Mouse (Mus musculus) adrenal gland (tissue): ENCODE results near the gene Lrrn1.

Experiments used
- intact Hi-C: fragments of 180-260 bp; cut with DNase I; formaldehyde crosslinking; loops from one replicate; pipeline ENCODE4 v1.15.1; 2025
- long read RNA-seq, 2 experiments: library from polyadenylated mRNA; unstranded; transcript quantifications; one replicate each; pipeline ENCODE4 v2.0.0; 2020; ENCODE audit warnings: borderline replicate concordance in 1 of 2; ENCODE audit not compliant: insufficient replicate concordance in 1 of 2

The Lrrn1 gene
- long read RNA-seq, experiment 1, transcript Lrrn1-201 (2 exons, 3,700 nt) = major isoform, 5 of 11 reads
- long read RNA-seq, experiment 1, partial matches to known transcripts = 6 of 11 reads
- long read RNA-seq, experiment 1, other reads (novel, unspliced or antisense) = 0 of 11 reads
- long read RNA-seq, experiment 2, partial matches to known transcripts = 0 of 1 reads
- long read RNA-seq, experiment 2, other reads (novel, unspliced or antisense) = 1 of 1 reads

- intact Hi-C loops = no loop called here
These were observed at the start of gene Lrrn1 for GRCm38 (mm10) chr6:107528877-107529864. Lrrn1 (plus strand) TSS chr6:107529768.

DNA sequence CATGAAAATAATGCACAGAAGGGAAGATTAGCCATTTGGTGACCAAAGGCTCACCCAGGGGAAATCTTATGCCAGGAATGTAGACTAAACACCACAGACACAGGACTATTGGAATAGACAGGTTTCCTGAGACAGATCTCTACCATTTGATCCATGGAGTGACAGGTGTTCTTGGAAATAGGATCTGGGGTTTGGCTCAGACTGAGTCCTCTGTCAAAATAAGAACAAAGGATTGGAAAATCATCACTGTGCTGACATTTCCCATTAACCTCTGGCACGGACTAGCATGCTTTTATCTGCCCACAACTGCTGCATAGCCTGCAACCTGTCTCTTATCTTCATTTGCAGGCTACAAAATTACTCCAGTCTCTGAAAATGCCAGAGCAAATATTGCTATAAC, 35.1 kb upstream of the Lrrn1 start:
- intact Hi-C loops = no loop called here

DNA sequence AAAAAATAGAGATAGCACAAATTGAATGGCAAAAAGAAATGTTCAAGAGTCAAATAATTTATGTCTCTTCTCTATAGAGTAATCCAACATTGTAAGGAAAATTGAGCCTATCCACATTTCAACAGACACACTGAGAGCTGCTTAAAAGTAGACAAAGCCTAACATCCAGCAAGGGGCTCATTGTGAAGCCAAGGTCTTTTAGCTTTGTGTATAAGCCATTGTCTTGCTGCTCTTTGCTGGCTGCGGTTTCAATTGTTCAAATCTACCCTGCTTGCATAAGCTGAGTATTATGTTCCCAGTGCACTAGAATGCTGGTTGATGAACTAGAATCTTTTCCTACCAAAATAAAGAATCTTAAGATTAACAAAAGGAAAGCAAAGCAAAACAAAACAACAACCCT, 33.7 kb upstream of the Lrrn1 start:
- intact Hi-C loops = no loop called here

DNA sequence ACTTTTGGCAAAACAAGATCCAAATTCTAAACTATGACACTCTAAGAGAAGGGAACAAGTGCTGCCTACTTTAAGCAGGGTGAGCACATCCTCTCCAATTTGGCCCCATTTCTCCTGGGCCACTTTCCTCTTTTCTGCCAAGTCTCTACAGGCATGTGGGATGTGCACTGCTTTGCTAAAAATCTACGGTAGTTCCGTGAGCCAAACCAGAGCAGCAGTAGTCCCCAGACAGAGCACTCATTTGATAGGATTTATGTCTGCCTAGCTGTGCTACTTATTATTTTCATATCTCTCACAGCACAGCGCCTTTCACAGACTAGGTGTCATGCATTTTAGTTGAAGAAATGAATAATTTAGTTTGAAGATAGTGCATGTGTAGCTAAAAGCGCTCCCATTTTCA, 15.9 kb upstream of the Lrrn1 start:
- intact Hi-C loops = no loop called here

DNA sequence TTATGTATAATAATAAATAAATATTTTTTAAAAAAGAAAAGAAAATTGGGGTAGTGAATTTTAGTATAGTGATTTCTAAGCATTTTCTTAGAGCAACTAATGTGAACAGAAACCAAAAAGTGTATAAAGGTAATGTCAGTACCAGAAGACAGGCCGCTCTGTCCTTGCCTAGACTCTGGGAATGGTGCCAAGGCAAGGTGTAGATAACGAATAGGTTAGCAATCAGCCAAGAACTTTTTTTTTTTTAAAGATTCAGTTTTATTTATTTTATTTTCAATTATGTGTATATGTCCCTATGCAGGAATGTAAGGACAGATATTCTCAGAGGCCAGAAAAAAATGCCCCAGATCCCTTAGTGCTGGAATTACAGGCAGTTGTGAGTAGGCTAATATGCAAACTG, 5.6 kb upstream of the Lrrn1 start:
- intact Hi-C loops = no loop called here

- intact Hi-C loops = no loop called here
These were observed 403 bp downstream of the Lrrn1 start for GRCm38 (mm10) chr6:107529911-107530431.

GRCm38 (mm10) chr6:107530621-107531285, 1.2 kb downstream of the Lrrn1 start:
- intact Hi-C loops = no loop called here

DNA sequence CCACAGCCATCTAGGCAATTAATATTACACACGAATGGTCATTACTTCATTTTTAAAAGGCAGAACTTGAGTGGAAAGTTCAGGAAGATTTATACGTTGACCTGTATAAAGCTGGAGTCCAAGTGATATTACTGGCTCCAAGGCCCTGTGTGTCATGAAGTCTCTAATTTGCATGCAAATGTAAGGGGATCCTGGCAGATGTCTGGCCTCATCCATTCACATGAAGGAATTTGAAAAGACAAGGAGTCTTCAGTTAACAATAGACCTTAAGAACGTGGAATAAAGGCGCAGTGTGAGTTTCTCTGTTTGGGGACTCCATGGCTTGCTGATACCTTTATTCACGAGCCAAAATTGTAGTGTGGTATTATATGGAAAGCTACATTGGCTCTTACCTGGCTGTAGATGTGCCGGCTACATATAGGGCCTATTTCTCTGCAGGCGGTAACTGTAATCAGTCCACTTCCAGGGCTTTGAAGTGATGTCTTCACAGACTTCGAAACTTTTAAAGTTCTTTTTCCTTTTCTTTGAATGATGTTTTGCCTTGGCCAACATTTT, 2.0 kb downstream of the Lrrn1 start:
- intact Hi-C loops = no loop called here

DNA sequence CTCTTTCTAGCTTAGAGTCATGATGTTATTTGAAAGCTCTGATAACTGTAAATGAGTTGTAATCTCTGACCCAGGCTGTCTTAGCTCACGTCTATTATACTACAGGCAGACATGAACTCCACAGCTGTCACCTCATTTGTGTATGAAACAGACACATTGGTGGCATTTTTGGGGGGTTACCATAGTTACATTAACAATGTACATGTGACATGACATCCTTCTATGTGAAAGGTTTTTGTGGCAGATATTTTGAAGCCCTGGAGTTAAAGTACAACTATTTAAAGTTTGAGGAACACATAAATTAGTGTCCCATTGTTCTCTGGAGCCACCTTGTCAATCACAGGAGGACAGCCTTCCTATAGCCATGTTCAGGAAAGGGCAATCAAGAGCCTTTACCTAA, 5.0 kb downstream of the Lrrn1 start:
- intact Hi-C loops = no loop called here

DNA sequence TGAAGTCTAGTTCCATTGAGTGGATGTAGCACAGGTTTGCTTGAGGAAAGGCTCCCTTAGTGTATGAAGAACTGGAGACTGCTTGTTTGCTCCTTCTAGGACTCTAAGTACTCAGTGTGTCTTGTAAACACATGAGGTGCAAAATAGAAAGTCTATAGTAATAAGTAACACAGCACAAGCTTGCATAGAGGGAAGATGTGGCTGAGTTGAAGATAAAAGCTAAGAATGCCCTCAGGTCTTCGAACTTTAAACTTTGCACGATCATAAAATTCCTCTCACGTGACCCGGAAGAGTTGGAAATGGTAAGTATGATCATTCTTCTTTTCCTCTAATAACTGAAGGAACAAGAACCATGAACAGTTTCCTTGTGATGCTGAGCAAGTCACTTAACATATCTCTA, 7.1 kb downstream of the Lrrn1 start:
- intact Hi-C loops = no loop called here

DNA sequence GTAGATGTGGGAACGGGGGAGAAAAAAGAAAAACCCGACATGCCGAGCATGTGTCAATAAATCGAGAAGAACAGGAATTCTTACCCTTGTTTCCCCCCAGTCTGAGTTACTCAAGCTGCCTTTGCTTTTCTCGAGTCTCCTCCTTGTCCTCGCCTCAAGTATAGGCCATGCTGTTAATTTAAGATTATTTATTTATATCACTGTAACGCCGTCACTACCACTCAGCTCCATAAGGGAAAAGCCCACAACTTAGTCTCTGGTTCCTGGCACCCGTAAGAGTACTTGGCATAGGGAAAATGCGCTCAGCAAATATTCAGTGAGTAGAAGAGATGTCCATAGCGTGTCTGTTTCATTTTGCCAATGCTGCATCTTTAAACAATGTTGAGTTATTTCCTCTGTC, 11.7 kb downstream of the Lrrn1 start:
- intact Hi-C loops = no loop called here

DNA sequence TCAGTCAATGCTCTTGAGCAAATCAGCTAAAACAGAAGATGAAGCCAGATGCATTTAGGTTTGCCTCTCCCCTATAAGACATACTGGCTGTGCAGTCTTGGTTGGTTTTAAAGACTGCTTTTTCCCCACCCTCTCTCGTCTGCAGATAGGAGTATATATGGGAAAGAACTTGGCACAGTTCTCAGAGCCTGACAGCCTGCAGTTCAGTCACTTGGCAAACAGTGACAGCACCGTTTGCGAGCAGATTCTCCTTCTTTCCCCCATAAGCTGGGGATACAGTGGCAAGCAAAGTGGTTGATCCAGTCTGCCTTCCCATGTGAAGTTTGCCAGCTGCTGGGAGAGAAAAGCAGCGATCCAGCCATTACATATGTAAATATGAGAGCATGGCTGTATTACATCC, 12.3 kb downstream of the Lrrn1 start:
- intact Hi-C loops = no loop called here

- intact Hi-C loops = no loop called here
These were observed 16.7 kb downstream of the Lrrn1 start for GRCm38 (mm10) chr6:107546272-107546671.

DNA sequence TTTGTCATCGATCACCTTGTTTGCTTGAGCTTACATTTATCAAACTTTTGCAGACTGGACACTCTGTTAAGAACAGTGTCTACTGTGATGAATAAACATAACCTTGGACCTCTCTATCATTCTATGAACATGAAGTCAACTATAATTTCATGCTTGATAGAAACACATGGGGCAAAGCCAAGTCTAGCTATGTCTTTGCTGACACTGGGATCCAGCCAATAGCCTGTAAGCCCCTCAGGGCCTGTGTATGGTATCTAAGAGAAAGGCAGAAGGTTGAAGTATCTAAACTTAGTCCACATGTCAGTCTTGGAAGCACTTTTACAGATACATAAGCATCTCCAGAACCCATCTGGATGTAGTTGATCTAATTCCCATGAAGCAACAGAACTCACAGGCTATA, 22.9 kb downstream of the Lrrn1 start:
- intact Hi-C loops = no loop called here

DNA sequence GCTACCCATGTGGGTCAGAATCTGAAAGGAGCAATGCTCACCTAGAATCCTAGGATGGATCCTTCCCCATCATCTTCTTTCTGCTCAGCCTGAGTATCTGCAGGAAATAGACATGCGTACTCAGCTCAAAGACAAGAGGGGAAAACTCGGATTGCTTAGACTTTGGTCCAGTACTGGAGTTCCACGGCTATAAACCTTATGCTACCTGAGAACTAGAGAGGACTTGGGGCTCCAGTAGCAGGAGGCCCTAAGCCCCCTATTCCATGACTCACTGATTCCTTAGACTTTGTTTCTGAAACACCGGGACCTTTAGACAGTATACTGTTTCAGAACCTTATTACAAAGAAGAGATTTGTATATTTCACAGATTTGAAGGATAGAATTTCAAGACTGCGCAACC, 25.8 kb downstream of the Lrrn1 start:
- intact Hi-C loops = no loop called here

DNA sequence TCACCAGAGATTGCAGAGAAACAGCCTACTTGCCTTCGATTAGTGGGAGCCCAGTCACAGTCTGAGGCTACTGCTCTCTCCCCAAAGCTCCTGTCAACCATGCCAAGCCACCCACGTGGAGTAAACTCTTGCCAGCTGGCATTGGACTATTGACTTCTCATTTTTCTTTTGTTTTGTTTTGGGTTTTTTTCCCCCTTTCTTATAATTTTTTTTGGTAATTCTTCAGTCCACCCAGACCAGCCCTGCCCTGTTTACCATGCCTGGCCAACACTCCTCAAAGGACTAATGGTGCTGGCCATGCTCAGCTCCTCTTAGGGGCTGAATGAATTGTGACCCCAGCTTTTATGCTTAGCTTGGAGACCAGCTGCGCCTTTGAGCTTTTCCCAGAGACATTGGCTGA, 27.4 kb downstream of the Lrrn1 start:
- intact Hi-C loops = no loop called here

DNA sequence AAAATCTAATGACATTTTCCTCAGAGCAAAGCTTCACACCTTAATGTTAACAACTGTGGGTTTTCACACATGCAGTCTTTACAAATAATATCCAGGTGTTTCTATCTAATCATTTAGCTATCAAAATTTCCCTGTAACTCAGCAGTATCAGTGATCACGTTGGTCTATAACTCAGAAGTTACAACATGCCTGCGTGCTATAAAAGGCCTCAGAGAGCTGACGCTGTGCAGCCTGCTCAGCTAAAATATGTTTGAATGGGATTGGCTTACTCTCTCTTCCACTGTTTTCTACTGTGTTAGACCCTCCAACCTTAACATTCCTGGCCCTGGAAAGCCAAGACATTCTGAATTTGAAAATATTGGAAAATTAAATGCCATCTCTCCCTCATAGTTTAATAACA, 28.2 kb downstream of the Lrrn1 start:
- intact Hi-C loops = no loop called here

DNA sequence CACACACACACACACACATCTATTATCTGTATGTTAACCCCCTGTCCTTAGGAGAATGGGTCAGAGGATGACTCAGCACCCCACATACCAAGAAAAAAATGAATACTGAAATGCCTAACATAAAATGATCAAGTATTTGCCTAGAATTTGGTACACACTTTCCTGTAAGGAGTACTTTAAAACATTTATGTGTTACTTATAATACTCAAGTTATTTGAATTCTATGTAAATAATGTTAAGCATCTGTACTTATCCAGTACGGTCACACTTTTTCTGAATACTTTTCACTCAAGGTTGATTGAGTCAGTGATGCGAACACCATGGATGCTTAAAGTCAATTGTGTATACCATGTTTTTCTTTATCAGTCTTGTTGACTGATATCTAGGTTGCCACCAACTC, 32.7 kb downstream of the Lrrn1 start:
- intact Hi-C loops = loop anchor here (10.0 kb wide), 1 partner anchor 97 kb away; no protein-coding TSS in a partner anchor

DNA sequence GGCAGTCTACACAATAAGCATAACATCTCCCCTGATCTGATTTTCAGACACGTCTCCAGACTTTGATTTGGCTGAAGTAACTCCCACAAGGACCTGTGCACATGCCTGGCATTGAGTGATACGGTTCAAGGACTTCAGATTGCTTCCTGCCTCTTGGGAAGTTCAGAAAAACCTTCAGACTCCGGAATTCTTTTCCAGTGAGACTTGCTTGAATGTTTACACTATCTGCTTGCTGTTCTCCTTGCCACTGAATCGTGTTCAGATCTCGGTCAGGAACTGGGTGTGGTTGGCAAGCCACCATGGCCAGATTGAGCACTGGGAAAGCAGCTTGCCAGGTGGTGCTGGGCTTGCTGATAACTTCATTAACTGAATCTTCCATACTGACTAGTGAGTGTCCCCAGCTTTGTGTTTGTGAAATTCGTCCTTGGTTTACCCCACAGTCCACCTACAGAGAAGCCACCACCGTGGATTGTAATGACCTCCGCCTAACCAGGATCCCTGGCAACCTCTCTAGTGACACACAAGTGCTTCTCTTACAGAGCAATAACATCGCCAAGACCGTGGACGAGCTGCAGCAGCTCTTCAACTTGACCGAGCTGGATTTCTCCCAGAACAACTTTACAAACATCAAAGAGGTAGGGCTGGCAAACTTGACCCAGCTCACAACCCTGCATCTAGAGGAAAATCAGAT, 37.5 kb downstream of the Lrrn1 start:
- intact Hi-C loops = loop anchor here (10.0 kb wide), 1 partner anchor 102 kb away; no protein-coding TSS in a partner anchor

DNA sequence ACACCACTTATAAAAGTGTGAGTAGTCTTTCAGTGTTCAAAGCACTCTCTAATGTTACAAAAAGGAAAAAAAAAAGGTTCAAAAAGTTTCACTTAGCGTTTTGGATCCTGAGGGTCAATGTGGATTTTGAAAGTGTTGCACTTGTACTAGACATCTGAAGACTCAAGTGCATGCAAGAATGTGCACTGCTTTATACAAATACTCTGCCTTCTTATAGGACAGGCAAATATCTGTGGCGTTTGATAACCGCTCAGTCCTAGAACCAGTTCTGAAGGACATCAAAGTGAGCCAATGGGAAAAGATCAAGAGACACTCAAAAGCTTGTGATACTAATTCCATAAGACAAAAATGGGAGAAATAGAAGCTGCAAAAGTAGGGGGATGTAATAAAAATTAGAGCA, 45.0 kb downstream of the Lrrn1 start:
- intact Hi-C loops = no loop called here

DNA sequence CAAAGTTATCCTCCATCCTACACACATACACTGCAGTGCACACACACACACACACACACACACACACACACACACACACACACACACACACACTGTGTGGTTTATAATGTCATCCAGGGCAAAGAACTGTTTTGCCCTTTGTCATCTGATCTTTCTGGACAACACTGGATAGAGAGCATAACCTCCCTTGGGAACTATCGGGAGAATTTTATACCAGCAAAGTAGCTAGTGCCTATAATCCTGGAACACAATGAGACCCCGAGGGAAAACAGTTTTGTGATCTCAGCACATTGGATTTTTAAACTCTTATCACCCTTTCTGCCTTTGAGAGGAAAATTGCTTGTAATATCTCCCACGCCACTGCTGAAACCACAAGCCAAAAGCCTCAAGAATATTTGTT, 45.8 kb downstream of the Lrrn1 start:
- intact Hi-C loops = no loop called here
